27 mouse cellular contexts compared by ENCODE assay signal in the genomic region with DNA sequence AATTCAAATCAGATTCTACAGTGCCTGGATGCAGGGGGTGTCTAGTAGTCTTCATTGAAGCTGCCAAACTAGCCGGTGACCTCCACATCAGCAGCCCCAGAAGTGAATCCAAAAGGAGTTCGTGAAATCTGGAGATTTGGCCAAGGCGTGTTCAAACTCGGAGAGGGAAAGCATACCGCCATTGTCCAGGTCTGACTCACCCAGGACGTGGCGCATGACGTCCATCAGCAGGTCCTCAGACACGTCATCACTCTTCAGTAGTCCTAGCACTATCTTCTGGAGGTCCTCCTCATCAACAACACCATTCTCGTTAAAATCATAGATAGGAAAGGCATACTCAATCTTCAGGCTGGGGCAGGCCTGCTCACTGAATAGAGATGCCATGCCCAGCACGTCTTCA. TPM values are rescaled to one million over a fixed set of nuclear protein-coding genes. Genes with fewer than 3 reads are reported as not detected.
DNase-seq lines count a peak whose midpoint lies in the region; ATAC-seq lines count a peak whose summit lies in the region.
"Had no signal": no experiment of that assay in that cellular context is flagged by ENCODE, and none has a peak within 500 bp of the region (broad histone marks: within the 10 kb centered on the region; RNA-seq: fewer than 3 reads in every experiment).

No protein-coding gene starts in this region.

- H3K9ac ChIP-seq in heart, embryonic 13.5 days, result no peak overlapping the region
- H3K9ac ChIP-seq in heart, embryonic 16.5 days (ENCODE audit: low read length), result no peak overlapping the region
- H3K9ac ChIP-seq in forebrain, embryonic 14.5 days (ENCODE audit: low read length), result no peak overlapping the region
- H3K9ac ChIP-seq: embryonic facial prominence, embryonic 12.5 days; embryonic facial prominence, embryonic 15.5 days; forebrain, embryonic 15.5 days; hindbrain, embryonic 14.5 days had no signal

- H3K9me3 ChIP-seq in heart, embryonic 10.5 days, result no peaks in the 10 kb centered on the region
- no peaks in the 10 kb centered on the region for H3K9me3 ChIP-seq in heart, embryonic 13.5 days
- no peaks in the 10 kb centered on the region for H3K9me3 ChIP-seq in heart, embryonic 16.5 days (replicated peaks; ENCODE audit: control insufficient read depth, low read length)
- H3K9me3 ChIP-seq in forebrain, embryonic 14.5 days (replicated peaks; ENCODE audit: control insufficient read depth, low read length), result no peaks in the 10 kb centered on the region
- H3K9me3 ChIP-seq: embryonic facial prominence, embryonic 12.5 days; embryonic facial prominence, embryonic 15.5 days; forebrain, embryonic 15.5 days; G1E had no signal

- peaks cover 15% of the 10 kb centered on the region for H3K27me3 ChIP-seq in heart, embryonic 10.5 days (ENCODE audit: insufficient read depth, poor library complexity, severe bottlenecking)
- H3K27me3 ChIP-seq in heart, embryonic 13.5 days (replicated peaks), result peaks cover 38% of the 10 kb centered on the region
- H3K27me3 ChIP-seq in heart, embryonic 16.5 days (ENCODE audit: control insufficient read depth, insufficient read depth, low read length), result 0 out of 2 replicates have a peak, but pooled peaks cover 4% of the 10 kb centered on the region
- H3K27me3 ChIP-seq in forebrain, embryonic 14.5 days (replicated peaks; ENCODE audit: control insufficient read depth, insufficient read depth, low read length), result no peaks in the 10 kb centered on the region
- H3K27me3 ChIP-seq: embryonic facial prominence, embryonic 12.5 days; embryonic facial prominence, embryonic 15.5 days; forebrain, embryonic 15.5 days had no signal

- WGBS in heart, embryonic 10.5 days, result 30% methylated on average over 11 of the region's 11 CpGs
- WGBS in heart, embryonic 13.5 days, result 24% methylated on average over 11 of the region's 11 CpGs
- WGBS in heart, embryonic 16.5 days, result 33% methylated on average over 11 of the region's 11 CpGs
- 87% methylated on average over 11 of the region's 11 CpGs for WGBS in forebrain, embryonic 14.5 days

- H3K4me2 ChIP-seq in heart, embryonic 13.5 days, result peak overlapping the region; percentile 48
- H3K4me2 ChIP-seq in heart, embryonic 16.5 days (ENCODE audit: low read depth, low read length), result peak overlapping the region; percentile 15; the same call in 1 of the 2 replicates
- H3K4me2 ChIP-seq in forebrain, embryonic 14.5 days (ENCODE audit: low read length), result no peak overlapping the region
- H3K4me2 ChIP-seq: embryonic facial prominence, embryonic 12.5 days; embryonic facial prominence, embryonic 15.5 days; forebrain, embryonic 15.5 days; hindbrain, embryonic 14.5 days had no signal

- H3K36me3 ChIP-seq in heart, embryonic 10.5 days, result no peaks in the 10 kb centered on the region
- no peaks in the 10 kb centered on the region for H3K36me3 ChIP-seq in heart, embryonic 13.5 days
- no peaks in the 10 kb centered on the region for H3K36me3 ChIP-seq in heart, embryonic 16.5 days (ENCODE audit: control insufficient read depth, insufficient read depth)
- H3K36me3 ChIP-seq in forebrain, embryonic 14.5 days (ENCODE audit: control insufficient read depth, insufficient read depth, low read length), result no peaks in the 10 kb centered on the region
- H3K36me3 ChIP-seq: embryonic facial prominence, embryonic 12.5 days; embryonic facial prominence, embryonic 15.5 days; forebrain, embryonic 15.5 days; G1E had no signal

- ATAC-seq in heart, embryonic 13.5 days (ENCODE audit: extremely low read depth, insufficient number of reproducible peaks, low FRiP score, low TSS enrichment), result no peak
- ATAC-seq in heart, embryonic 16.5 days (replicated peaks; ENCODE audit: extremely low read depth, insufficient read depth, low FRiP score), result peak; percentile 52
- no peak for ATAC-seq in forebrain, embryonic 14.5 days
- ATAC-seq: forebrain, embryonic 15.5 days; hindbrain, postnatal 0 days; inflammation-experienced regulatory T-cells, adult 6 months; intestine, embryonic 16.5 days had no signal

- DNase-seq in heart, embryonic 10.5 days (ENCODE audit: low spot score), result peak; percentile 89
- DNase-seq in heart, adult 9 months (ENCODE audit: low spot score in 2 of 2), result no peak
- DNase-seq in heart, postnatal 36 days, result no peak
- no peak for DNase-seq in heart, postnatal 4 days
- DNase-seq in 3T3-L1 (ENCODE audit: low read depth, low spot score), result peak; percentile 56
- DNase-seq in forebrain, embryonic 14.5 days (ENCODE audit: low spot score), result no peak
- DNase-seq: adrenal gland, adult 2 months; adrenal gland, postnatal 14 days; B cell, adult 2 months; cerebellum, adult 11 months; cerebellum, adult 2 months; cerebellum, adult 9-11 months; cerebellum, postnatal 25 days; gastrocnemius, postnatal 25 days; heart, postnatal 14 days; kidney, adult 18-20 months; kidney, adult 9 months had no signal

- H3K4me3 ChIP-seq in heart, embryonic 10.5 days, result no peak overlapping the region
- no peak overlapping the region for H3K4me3 ChIP-seq in heart, embryonic 13.5 days
- H3K4me3 ChIP-seq in heart, embryonic 16.5 days (ENCODE audit: low read length), result no peak overlapping the region
- H3K4me3 ChIP-seq in forebrain, embryonic 14.5 days (ENCODE audit: low read depth, low read length), result no peak overlapping the region
- H3K4me3 ChIP-seq: embryonic facial prominence, embryonic 12.5 days; embryonic facial prominence, embryonic 15.5 days; forebrain, embryonic 15.5 days had no signal

- intact Hi-C loops in heart, postnatal 36 days (cut with DNase I), result no loop called here

- peaks cover 5% of the 10 kb centered on the region; the same call in 1 of the 2 replicates for H3K4me1 ChIP-seq in heart, embryonic 10.5 days
- H3K4me1 ChIP-seq in heart, embryonic 13.5 days, result peaks cover 5% of the 10 kb centered on the region; the same call in 1 of the 2 replicates
- H3K4me1 ChIP-seq in heart, embryonic 16.5 days (ENCODE audit: control insufficient read depth, insufficient read depth, low read length), result peaks cover 3% of the 10 kb centered on the region
- H3K4me1 ChIP-seq in forebrain, embryonic 14.5 days (ENCODE audit: control insufficient read depth, insufficient read depth, low read length), result no peaks in the 10 kb centered on the region
- H3K4me1 ChIP-seq: embryonic facial prominence, embryonic 12.5 days; embryonic facial prominence, embryonic 15.5 days; forebrain, embryonic 15.5 days had no signal

- H3K27ac ChIP-seq in heart, embryonic 10.5 days, result no peak overlapping the region
- H3K27ac ChIP-seq in heart, embryonic 13.5 days (replicated peaks), result no peak overlapping the region
- no peak overlapping the region for H3K27ac ChIP-seq in heart, embryonic 16.5 days (ENCODE audit: low read length)
- no peak overlapping the region for H3K27ac ChIP-seq in forebrain, embryonic 14.5 days (ENCODE audit: low read depth, low read length)
- H3K27ac ChIP-seq: embryonic facial prominence, embryonic 12.5 days; embryonic facial prominence, embryonic 15.5 days; forebrain, embryonic 15.5 days; hindbrain, embryonic 14.5 days; hindbrain, postnatal 0 days had no signal

RNA-seq across cellular contexts. Expression of a gene that starts 14.4 kb away (rescaled TPM):
- polyA plus RNA-seq in heart, embryonic 10.5 days (2016; fragmentation: Nextera tagmentation; extraction: Ambion mirVana), result 47.1 and 48.8 TPM in 2 replicates
- 34.0 and 38.0 TPM in 2 replicates for polyA plus RNA-seq in heart, embryonic 13.5 days (2015; fragmentation: Nextera tagmentation; extraction: Ambion mirVana)
- total RNA-seq in heart, postnatal 36 days (2021), result 10 to 100 TPM; 39.0 to 39.2 TPM
- polyA plus RNA-seq in heart, embryonic 16.5 days (2015; fragmentation: Nextera tagmentation; extraction: Ambion mirVana), result 35.6 and 41.4 TPM in 2 replicates
- total RNA-seq in heart, postnatal 4 days (2021), result 10 to 100 TPM; 48.0 to 48.6 TPM
- polyA plus RNA-seq in forebrain, embryonic 14.5 days (2014; fragmentation: Nextera tagmentation; extraction: Ambion mirVana), result 48.9 and 51.8 TPM in 2 replicates

RNA-seq across cellular contexts. Expression of a gene that starts 22.2 kb away (rescaled TPM):
- polyA plus RNA-seq in heart, embryonic 10.5 days (2016; fragmentation: Nextera tagmentation; extraction: Ambion mirVana), result 368 and 419 TPM in 2 replicates
- 226 and 258 TPM in 2 replicates for polyA plus RNA-seq in heart, embryonic 13.5 days (2015; fragmentation: Nextera tagmentation; extraction: Ambion mirVana)
- 100 to 1,000 TPM; 176 to 192 TPM for total RNA-seq in heart, postnatal 36 days (2021)
- polyA plus RNA-seq in heart, embryonic 16.5 days (2015; fragmentation: Nextera tagmentation; extraction: Ambion mirVana), result 252 and 286 TPM in 2 replicates
- total RNA-seq in heart, postnatal 4 days (2021), result 100 to 1,000 TPM; 146 to 150 TPM
- polyA plus RNA-seq in forebrain, embryonic 14.5 days (2014; fragmentation: Nextera tagmentation; extraction: Ambion mirVana), result 448 and 459 TPM in 2 replicates

Comparison
In these comparisons a context has a peak if more than half of its experiments do, and no peak if none do; other contexts are left out.
1. DNase-seq: peak in heart, embryonic 10.5 days (single experiment) and 3T3-L1 (single experiment); none in heart, adult 9 months (0 of 2), heart, postnatal 36 days (0 of 2), heart, postnatal 4 days (single experiment) and forebrain, embryonic 14.5 days (single experiment).